Mouse (Mus musculus) kidney, embryonic 16.5 days (tissue): ENCODE data around the gene H6pd. TPM values are rescaled to one million over a fixed set of nuclear protein-coding genes. Genes with fewer than 3 reads are reported as not detected.

Experiments
- ATAC-seq: fragments of 200-750 bp; cut with Nextera tagmentation; 2 replicates; pipeline ENCODE4 v1.8.0; 2017; ENCODE audit warnings: moderate TSS enrichment; ENCODE audit not compliant: low FRiP score, low TSS enrichment
- H3K27ac ChIP-seq: fragments of 300-500 bp; sonication (generic); 2 replicates; pipeline ENCODE4 v1.5.1; 2014; ENCODE audit warnings: low read length
- H3K27me3 ChIP-seq: fragments of 300-500 bp; sonication (generic); 2 replicates; pipeline ENCODE4 v1.6.1; 2014; ENCODE audit warnings: low read length, control low read depth, mixed read lengths; ENCODE audit not compliant: insufficient read depth
- H3K36me3 ChIP-seq: fragments of 300-500 bp; sonication (generic); 2 replicates; pipeline ENCODE4 v1.6.1; 2014; ENCODE audit warnings: low read length, control low read depth, mixed read lengths; ENCODE audit not compliant: insufficient read depth
- H3K4me1 ChIP-seq: fragments of 300-500 bp; sonication (generic); 2 replicates; pipeline ENCODE4 v1.6.1; 2014; ENCODE audit warnings: low read length, control low read depth, mixed read lengths; ENCODE audit not compliant: insufficient read depth
- H3K4me2 ChIP-seq: fragments of 300-500 bp; sonication (generic); replicated peaks from 2 replicates; pipeline ENCODE4 v1.6.1; 2014; ENCODE audit warnings: low read depth, low read length
- H3K4me3 ChIP-seq: fragments of 300-500 bp; sonication (generic); 2 replicates; pipeline ENCODE4 v1.5.1; 2014; ENCODE audit warnings: mild to moderate bottlenecking, low read length
- H3K9ac ChIP-seq: fragments of 300-500 bp; sonication (generic); replicated peaks from 2 replicates; pipeline ENCODE4 v1.6.1; 2014; ENCODE audit warnings: low read length
- H3K9me3 ChIP-seq: fragments of 300-500 bp; sonication (generic); 2 replicates; pipeline ENCODE4 v1.6.1; 2016; ENCODE audit warnings: low read length, control low read depth
- WGBS: fragments of 180-500 bp; shearing (Covaris S2); extraction: QIAGEN DNeasy Blood & Tissue Kit; methylation state at CpG from one replicate; pipeline ENCODE4 v1.1.7; 2014; 5-methylcytosine and 5-hydroxymethylcytosine counted together
- polyA plus RNA-seq: library from polyadenylated mRNA; unstranded; fragments of >200 nt; fragmentation: Nextera tagmentation; extraction: Ambion mirVana; gene quantifications from 2 replicates; pipeline ENCODE4 v1.2.1, GENCODE M21; 2015

Gene H6pd
- polyA plus RNA-seq, 1 experiment from 2014 or later = 22.8 TPM

- no peak overlapping the region for H3K4me3 ChIP-seq
- H3K36me3 ChIP-seq = no peaks in the 10 kb centered on the region
- peaks cover 57% of the 10 kb centered on the region for H3K4me1 ChIP-seq
- H3K9me3 ChIP-seq = no peaks in the 10 kb centered on the region
- no peak overlapping the region for H3K9ac ChIP-seq
- no peak for ATAC-seq
- peaks cover 2% of the 10 kb centered on the region; the same call in 1 of the 2 replicates for H3K27me3 ChIP-seq
- no peak overlapping the region for H3K27ac ChIP-seq
- 44% methylated on average over 12 of the region's 12 CpGs for WGBS
- H3K4me2 ChIP-seq = no peak overlapping the region
Observed at GRCm38 (mm10) chr4:149944214-149944613, 64.6 kb downstream of the H6pd start.

- no peak for ATAC-seq
- Histone ChIP-seq H3K9me3 (no peaks in the 10 kb centered on the region), H3K4me2 (no peak overlapping the region), H3K27ac (no peak overlapping the region), H3K9ac (no peak overlapping the region), H3K36me3 (no peaks in the 10 kb centered on the region), H3K4me1 (peaks cover 64% of the 10 kb centered on the region), H3K4me3 (no peak overlapping the region), H3K27me3 (peaks cover 2% of the 10 kb centered on the region; the same call in 1 of the 2 replicates)
- WGBS = 37% methylated on average over 10 of the region's 10 CpGs
Observed at GRCm38 (mm10) chr4:149942831-149943741, 65.7 kb downstream of the H6pd start.

GRCm38 (mm10) chr4:149941067-149941755 lies 67.6 kb downstream of the H6pd start:
- Histone ChIP-seq H3K4me2 (no peak overlapping the region), H3K4me1 (peaks cover 66% of the 10 kb centered on the region), H3K27ac (no peak overlapping the region), H3K27me3 (no peaks in the 10 kb centered on the region), H3K36me3 (no peaks in the 10 kb centered on the region), H3K4me3 (no peak overlapping the region), H3K9me3 (no peaks in the 10 kb centered on the region), H3K9ac (no peak overlapping the region)
- ATAC-seq = no peak
- 67% methylated on average over 18 of the region's 18 CpGs for WGBS

GRCm38 (mm10) chr4:149938701-149939100 lies 70.1 kb downstream of the H6pd start:
- Histone ChIP-seq H3K9me3 (no peaks in the 10 kb centered on the region), H3K4me1 (peaks cover 44% of the 10 kb centered on the region), H3K36me3 (no peaks in the 10 kb centered on the region), H3K4me2 (no peak overlapping the region), H3K9ac (no peak overlapping the region), H3K4me3 (no peak overlapping the region), H3K27ac (no peak overlapping the region), H3K27me3 (no peaks in the 10 kb centered on the region)
- 17% methylated on average over 8 of the region's 8 CpGs for WGBS
- ATAC-seq = no peak

GRCm38 (mm10) chr4:149936921-149937320 lies 71.9 kb downstream of the H6pd start:
- Histone ChIP-seq H3K4me2 (no peak overlapping the region), H3K4me3 (no peak overlapping the region), H3K9me3 (peaks cover 3% of the 10 kb centered on the region; the same call in 1 of the 2 replicates), H3K27ac (no peak overlapping the region), H3K4me1 (peaks cover 27% of the 10 kb centered on the region), H3K9ac (no peak overlapping the region), H3K36me3 (no peaks in the 10 kb centered on the region), H3K27me3 (no peaks in the 10 kb centered on the region)
- ATAC-seq = no peak
- 41% methylated on average over 5 of the region's 5 CpGs for WGBS

- 84% methylated on average over 6 of the region's 6 CpGs for WGBS
- H3K36me3 ChIP-seq = no peaks in the 10 kb centered on the region
- no peaks in the 10 kb centered on the region for H3K27me3 ChIP-seq
- peaks cover 5% of the 10 kb centered on the region; the same call in 1 of the 2 replicates for H3K9me3 ChIP-seq
- no peak overlapping the region for H3K4me3 ChIP-seq
- H3K4me1 ChIP-seq = peaks cover 27% of the 10 kb centered on the region
- no peak for ATAC-seq
- H3K4me2 ChIP-seq = no peak overlapping the region
- no peak overlapping the region for H3K27ac ChIP-seq
- H3K9ac ChIP-seq = no peak overlapping the region
Observed at GRCm38 (mm10) chr4:149935470-149935869, 73.4 kb downstream of the H6pd start.

- Histone ChIP-seq H3K4me3 (no peak overlapping the region), H3K4me2 (no peak overlapping the region), H3K9me3 (peaks cover 5% of the 10 kb centered on the region; the same call in 1 of the 2 replicates), H3K27ac (no peak overlapping the region), H3K4me1 (peaks cover 16% of the 10 kb centered on the region), H3K36me3 (no peaks in the 10 kb centered on the region), H3K27me3 (no peaks in the 10 kb centered on the region), H3K9ac (no peak overlapping the region)
- 71% methylated on average over 16 of the region's 16 CpGs for WGBS
- ATAC-seq = no peak
Observed at GRCm38 (mm10) chr4:149933519-149934245, 75.1 kb downstream of the H6pd start.

GRCm38 (mm10) chr4:149933025-149933424 lies 75.8 kb downstream of the H6pd start:
- Histone ChIP-seq H3K36me3 (no peaks in the 10 kb centered on the region), H3K4me1 (peaks cover 9% of the 10 kb centered on the region), H3K4me2 (no peak overlapping the region), H3K9me3 (peaks cover 5% of the 10 kb centered on the region; the same call in 1 of the 2 replicates), H3K27me3 (no peaks in the 10 kb centered on the region), H3K27ac (no peak overlapping the region), H3K9ac (no peak overlapping the region), H3K4me3 (no peak overlapping the region)
- 86% methylated on average over 7 of the region's 7 CpGs for WGBS
- no peak for ATAC-seq

- no peak overlapping the region for H3K4me3 ChIP-seq
- H3K4me2 ChIP-seq = no peak overlapping the region
- peaks cover 7% of the 10 kb centered on the region for H3K4me1 ChIP-seq
- no peaks in the 10 kb centered on the region for H3K27me3 ChIP-seq
- no peaks in the 10 kb centered on the region for H3K36me3 ChIP-seq
- 80% methylated on average over 9 of the region's 9 CpGs for WGBS
- no peak for ATAC-seq
- H3K9ac ChIP-seq = no peak overlapping the region
- peaks cover 5% of the 10 kb centered on the region; the same call in 1 of the 2 replicates for H3K9me3 ChIP-seq
- H3K27ac ChIP-seq = no peak overlapping the region
Observed at GRCm38 (mm10) chr4:149932108-149932815, 76.6 kb downstream of the H6pd start.
